Mouse (Mus musculus) G1E (cell line): ENCODE measurements around the gene Stk38l.

Experiments
- CTCF ChIP-seq: IDR thresholded peaks from 2 replicates; pipeline ENCODE4 v1.5.1; 2012; ENCODE audit warnings: low read depth, low read length, inconsistent platforms, mixed read lengths
- TAL1 ChIP-seq: conservative IDR thresholded peaks from 2 replicates; pipeline ENCODE4 v1.6.1; 2012; ENCODE audit warnings: low read depth, low read length, inconsistent platforms, mixed read lengths

DNA sequence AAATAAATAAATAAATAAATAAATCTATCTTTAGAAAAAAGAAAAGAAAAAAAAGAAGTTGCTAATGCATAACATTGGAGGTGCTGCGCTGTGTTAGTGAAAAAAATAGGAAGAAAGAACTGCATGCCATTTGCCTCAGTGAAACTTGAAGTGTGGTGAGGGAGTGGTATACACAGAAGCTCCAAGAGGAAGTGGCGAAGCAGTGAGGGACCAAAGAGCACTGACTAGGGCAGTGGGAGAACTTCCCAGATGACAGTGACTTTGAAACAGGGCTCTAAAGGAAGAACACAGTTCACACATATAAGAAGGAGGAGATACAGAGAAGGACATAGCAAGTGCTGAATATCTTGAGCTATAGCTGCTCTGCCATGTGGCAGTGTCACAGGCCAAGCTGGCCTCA is 34.2 kb downstream of the Stk38l start:
- TF ChIP-seq CTCF (no peak), TAL1 (no peak)
